Mouse (Mus musculus): ENCODE results near the gene Orc2. TPM values are rescaled to one million over a fixed set of nuclear protein-coding genes. Genes with fewer than 3 reads are reported as not detected.

Orc2 gene
- 33.6 and 39.8 TPM in 2 replicates for polyA plus RNA-seq (2016; fragmentation: Nextera tagmentation; extraction: Ambion mirVana)

GRCm38 (mm10) chr1:58504577-58505254, at the start of gene Orc2:
Gene Orc2, minus strand, starts transcription at chr1:58505109.
- DNase-seq (ENCODE audit: low spot score), result peak; percentile 97
- Histone ChIP-seq H3K4me1 (peaks cover 9% of the 10 kb centered on the region; the same call in 1 of the 2 replicates), H3K9me3 (peaks cover 21% of the 10 kb centered on the region), H3K36me3 (peaks cover 30% of the 10 kb centered on the region), H3K27ac (peak within 1 kb of the TSS; percentile 93), H3K27me3 (ENCODE audit: insufficient read depth, poor library complexity, severe bottlenecking) (no peaks in the 10 kb centered on the region), H3K4me3 (peak within 1 kb of the TSS; percentile 82)
- WGBS, result under 1% methylated on average over 64 of the region's 64 CpGs

GRCm38 (mm10) chr1:58541386-58541785, 36.5 kb upstream of the Orc2 start:
- 86% methylated on average over 1 of the region's 1 CpGs for WGBS
- no peaks in the 10 kb centered on the region for H3K27me3 ChIP-seq (ENCODE audit: insufficient read depth, poor library complexity, severe bottlenecking)
- H3K27ac ChIP-seq, result no peak overlapping the region
- H3K4me3 ChIP-seq, result no peak overlapping the region
- no peaks in the 10 kb centered on the region for H3K4me1 ChIP-seq
- no peak for DNase-seq (ENCODE audit: low spot score)
- H3K9me3 ChIP-seq, result no peaks in the 10 kb centered on the region
- peaks cover 50% of the 10 kb centered on the region for H3K36me3 ChIP-seq

DNA sequence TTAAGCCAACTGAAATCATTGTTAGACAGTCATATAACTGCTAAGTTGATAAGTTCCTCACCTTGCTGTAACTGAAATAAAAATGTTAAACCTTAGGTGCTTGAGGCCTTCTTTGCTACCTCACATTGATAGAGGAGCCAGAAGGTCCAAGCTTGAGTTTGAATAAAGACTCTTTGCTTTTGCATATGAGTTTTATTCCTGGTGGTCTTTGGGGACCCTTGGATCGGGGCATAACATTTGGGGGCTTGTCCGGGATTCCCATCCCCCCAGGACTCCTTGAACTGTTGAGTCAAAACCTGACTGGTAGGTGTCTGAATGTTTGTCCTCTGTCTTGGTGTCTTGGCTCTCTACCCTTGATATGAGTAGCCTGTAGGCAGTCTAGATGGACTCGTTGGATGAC, 2.3 kb upstream of the Orc2 start:
- Histone ChIP-seq H3K4me1 (peaks cover 9% of the 10 kb centered on the region; the same call in 1 of the 2 replicates), H3K27me3 (ENCODE audit: insufficient read depth, poor library complexity, severe bottlenecking) (no peaks in the 10 kb centered on the region), H3K4me3 (no peak overlapping the region), H3K36me3 (peaks cover 20% of the 10 kb centered on the region), H3K27ac (no peak overlapping the region), H3K9me3 (peaks cover 21% of the 10 kb centered on the region)
- 95% methylated on average over 3 of the region's 3 CpGs for WGBS
- no peak for DNase-seq (ENCODE audit: low spot score)

DNA sequence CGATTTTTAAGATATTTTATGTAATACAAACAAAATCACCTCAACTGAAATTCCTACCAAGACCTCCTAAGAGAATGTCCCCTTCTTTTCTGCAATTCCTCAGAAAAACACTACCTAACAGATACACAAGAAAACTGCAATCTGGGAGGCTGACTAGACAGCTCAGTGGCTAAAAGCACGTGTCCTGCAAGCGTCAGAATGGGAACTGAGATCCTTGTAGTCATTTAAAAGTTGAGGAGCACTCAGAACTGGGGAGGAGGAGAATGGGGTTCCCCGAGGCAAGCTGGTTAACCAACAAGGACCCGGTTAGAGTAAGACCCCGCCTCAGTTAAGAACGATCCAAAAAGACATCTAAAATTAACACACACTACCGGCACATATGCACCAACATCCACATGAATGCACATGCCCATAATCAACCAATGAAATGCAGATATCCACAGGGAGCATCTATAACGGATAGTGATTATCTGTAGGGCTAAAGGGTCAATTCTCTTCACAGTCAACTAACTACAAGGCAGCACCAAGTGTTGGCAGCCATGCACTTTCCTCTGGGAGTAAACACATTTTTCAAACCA, 1.0 kb downstream of the Orc2 start:
- Histone ChIP-seq H3K27me3 (ENCODE audit: insufficient read depth, poor library complexity, severe bottlenecking) (no peaks in the 10 kb centered on the region), H3K9me3 (peaks cover 17% of the 10 kb centered on the region), H3K4me3 (peak overlapping the region; percentile 82), H3K27ac (peak overlapping the region; percentile 93), H3K36me3 (peaks cover 39% of the 10 kb centered on the region), H3K4me1 (peaks cover 9% of the 10 kb centered on the region; the same call in 1 of the 2 replicates)
- DNase-seq (ENCODE audit: low spot score), result no peak
- 27% methylated on average over 9 of the region's 9 CpGs for WGBS

DNA sequence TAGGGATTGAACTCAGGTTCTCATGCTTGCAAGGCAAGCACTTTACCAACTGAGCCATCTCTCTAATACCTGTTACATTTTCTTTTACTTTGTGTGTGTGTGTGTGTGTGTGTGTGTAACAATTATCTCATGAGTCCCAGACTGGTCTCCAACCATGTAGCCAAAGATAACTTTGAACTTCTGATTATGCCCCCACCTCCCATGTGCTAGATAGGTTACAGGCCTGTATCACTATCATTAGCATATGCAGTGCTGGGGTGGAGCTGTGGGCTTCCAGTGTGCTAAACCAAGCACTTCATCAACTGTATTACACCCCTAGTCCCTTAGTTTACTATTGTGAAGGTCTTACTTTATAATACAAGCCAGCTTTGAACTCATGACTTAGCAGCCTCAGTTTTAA, 1.8 kb downstream of the Orc2 start:
- no peak for DNase-seq (ENCODE audit: low spot score)
- H3K36me3 ChIP-seq, result peaks cover 42% of the 10 kb centered on the region
- H3K27me3 ChIP-seq (ENCODE audit: insufficient read depth, poor library complexity, severe bottlenecking), result no peaks in the 10 kb centered on the region
- peaks cover 10% of the 10 kb centered on the region for H3K9me3 ChIP-seq
- H3K4me3 ChIP-seq, result peak overlapping the region; percentile 82; the same call in 1 of the 2 replicates
- H3K27ac ChIP-seq, result no peak overlapping the region
- H3K4me1 ChIP-seq, result peaks cover 9% of the 10 kb centered on the region; the same call in 1 of the 2 replicates

DNA sequence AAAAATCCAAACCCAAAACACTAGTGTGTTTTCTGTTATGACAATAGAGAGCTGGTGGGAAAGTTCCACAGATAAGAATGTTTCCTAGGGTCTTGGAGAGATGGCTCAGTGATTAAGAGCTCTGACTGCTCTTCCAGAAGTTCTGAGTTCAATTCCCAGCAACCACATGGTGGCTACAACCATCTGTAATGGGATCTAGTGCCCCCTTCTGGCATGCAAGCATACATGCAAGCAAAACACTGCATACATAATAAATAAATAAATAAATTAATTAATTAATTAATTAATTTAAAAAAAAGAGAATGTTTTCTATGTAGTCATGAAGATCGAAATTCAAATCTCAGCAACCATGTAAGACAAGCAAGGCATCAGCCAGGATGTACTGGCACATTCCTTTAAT, 6.2 kb downstream of the Orc2 start:
- no peak overlapping the region for H3K27ac ChIP-seq
- 97% methylated on average over 1 of the region's 1 CpGs for WGBS
- peaks cover 60% of the 10 kb centered on the region for H3K36me3 ChIP-seq
- no peaks in the 10 kb centered on the region for H3K27me3 ChIP-seq (ENCODE audit: insufficient read depth, poor library complexity, severe bottlenecking)
- no peak for DNase-seq (ENCODE audit: low spot score)
- H3K4me1 ChIP-seq, result peaks cover 7% of the 10 kb centered on the region; the same call in 1 of the 2 replicates
- no peaks in the 10 kb centered on the region for H3K9me3 ChIP-seq
- H3K4me3 ChIP-seq, result no peak overlapping the region

GRCm38 (mm10) chr1:58497678-58498077, 7.2 kb downstream of the Orc2 start:
- no peaks in the 10 kb centered on the region for H3K4me1 ChIP-seq
- H3K4me3 ChIP-seq, result no peak overlapping the region
- no peaks in the 10 kb centered on the region for H3K27me3 ChIP-seq (ENCODE audit: insufficient read depth, poor library complexity, severe bottlenecking)
- H3K27ac ChIP-seq, result no peak overlapping the region
- H3K36me3 ChIP-seq, result peaks cover 70% of the 10 kb centered on the region
- 90% methylated on average over 4 of the region's 4 CpGs for WGBS
- DNase-seq (ENCODE audit: low spot score), result no peak
- no peaks in the 10 kb centered on the region for H3K9me3 ChIP-seq

GRCm38 (mm10) chr1:58495603-58496002, 9.3 kb downstream of the Orc2 start:
- H3K36me3 ChIP-seq, result peaks cover 90% of the 10 kb centered on the region
- DNase-seq (ENCODE audit: low spot score), result no peak
- no peaks in the 10 kb centered on the region for H3K27me3 ChIP-seq (ENCODE audit: insufficient read depth, poor library complexity, severe bottlenecking)
- no peaks in the 10 kb centered on the region for H3K9me3 ChIP-seq
- H3K4me3 ChIP-seq, result no peak overlapping the region
- no peak overlapping the region for H3K27ac ChIP-seq
- no peaks in the 10 kb centered on the region for H3K4me1 ChIP-seq
- 92% methylated on average over 6 of the region's 6 CpGs for WGBS

- no peaks in the 10 kb centered on the region for H3K4me1 ChIP-seq
- H3K36me3 ChIP-seq, result peaks cover 83% of the 10 kb centered on the region
- no peak overlapping the region for H3K27ac ChIP-seq
- no peaks in the 10 kb centered on the region for H3K27me3 ChIP-seq (ENCODE audit: insufficient read depth, poor library complexity, severe bottlenecking)
- no peaks in the 10 kb centered on the region for H3K9me3 ChIP-seq
- no peak overlapping the region for H3K4me3 ChIP-seq
- no peak for DNase-seq (ENCODE audit: low spot score)
- WGBS, result 94% methylated on average over 4 of the region's 4 CpGs
These were observed 22.3 kb downstream of the Orc2 start for GRCm38 (mm10) chr1:58482647-58483046.

- H3K4me1 ChIP-seq, result no peaks in the 10 kb centered on the region
- peaks cover 88% of the 10 kb centered on the region for H3K36me3 ChIP-seq
- 94% methylated on average over 8 of the region's 8 CpGs for WGBS
- no peaks in the 10 kb centered on the region for H3K9me3 ChIP-seq
- no peak for DNase-seq (ENCODE audit: low spot score)
- H3K27ac ChIP-seq, result no peak overlapping the region
- no peak overlapping the region for H3K4me3 ChIP-seq
- H3K27me3 ChIP-seq (ENCODE audit: insufficient read depth, poor library complexity, severe bottlenecking), result no peaks in the 10 kb centered on the region
These were observed 29.2 kb downstream of the Orc2 start for GRCm38 (mm10) chr1:58475662-58476061.

DNA sequence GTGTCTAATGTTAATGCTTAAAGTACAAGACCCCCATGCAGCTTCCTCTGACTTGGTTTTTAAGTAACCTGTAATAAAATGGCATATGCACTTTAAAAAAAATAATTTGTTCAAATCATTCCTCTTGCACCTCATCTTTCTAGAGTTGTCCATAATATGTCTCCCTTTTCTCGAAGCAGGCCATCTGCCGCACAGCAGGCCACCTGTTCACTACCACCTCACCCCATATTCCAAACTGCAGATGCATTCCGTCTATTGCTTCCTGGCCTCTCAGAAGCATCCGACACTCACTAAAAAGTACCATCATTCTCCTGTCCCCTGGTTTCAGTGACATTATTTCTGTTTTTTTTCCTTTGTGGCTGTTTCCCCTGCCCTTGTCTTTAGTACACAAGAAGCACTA, 39.3 kb downstream of the Orc2 start:
- H3K9me3 ChIP-seq, result no peaks in the 10 kb centered on the region
- DNase-seq (ENCODE audit: low spot score), result no peak
- H3K36me3 ChIP-seq, result peaks cover 91% of the 10 kb centered on the region
- H3K4me3 ChIP-seq, result no peak overlapping the region
- no peak overlapping the region for H3K27ac ChIP-seq
- no peaks in the 10 kb centered on the region for H3K27me3 ChIP-seq (ENCODE audit: insufficient read depth, poor library complexity, severe bottlenecking)
- H3K4me1 ChIP-seq, result no peaks in the 10 kb centered on the region
- 96% methylated on average over 4 of the region's 4 CpGs for WGBS

DNA sequence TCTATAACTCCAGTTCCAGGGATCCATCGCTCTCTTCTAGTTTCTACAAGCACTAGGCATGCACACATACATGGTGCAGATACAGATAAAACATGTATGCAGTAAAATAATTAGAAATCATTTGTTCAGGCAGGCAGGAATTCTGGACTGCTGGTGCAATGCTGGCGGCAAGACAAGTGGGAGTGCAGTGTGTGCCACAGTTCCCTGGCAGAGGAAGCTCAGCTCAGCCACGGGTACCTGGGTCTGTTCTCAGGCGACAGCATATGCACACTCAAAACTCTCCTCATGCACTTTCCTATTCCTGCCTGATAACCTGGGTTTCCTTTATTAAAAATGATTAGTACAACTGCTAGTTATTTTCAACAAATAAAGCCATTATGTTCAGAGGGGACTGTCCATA, 39.9 kb downstream of the Orc2 start:
- H3K4me3 ChIP-seq, result no peak overlapping the region
- H3K9me3 ChIP-seq, result no peaks in the 10 kb centered on the region
- WGBS, result 88% methylated on average over 4 of the region's 4 CpGs
- no peak overlapping the region for H3K27ac ChIP-seq
- peaks cover 91% of the 10 kb centered on the region for H3K36me3 ChIP-seq
- H3K4me1 ChIP-seq, result no peaks in the 10 kb centered on the region
- DNase-seq (ENCODE audit: low spot score), result no peak
- H3K27me3 ChIP-seq (ENCODE audit: insufficient read depth, poor library complexity, severe bottlenecking), result no peaks in the 10 kb centered on the region

GRCm38 (mm10) chr1:58463935-58464334, 41.0 kb downstream of the Orc2 start:
- Histone ChIP-seq H3K9me3 (no peaks in the 10 kb centered on the region), H3K27me3 (ENCODE audit: insufficient read depth, poor library complexity, severe bottlenecking) (no peaks in the 10 kb centered on the region), H3K4me1 (no peaks in the 10 kb centered on the region), H3K36me3 (peaks cover 91% of the 10 kb centered on the region), H3K27ac (no peak overlapping the region), H3K4me3 (no peak overlapping the region)
- DNase-seq (ENCODE audit: low spot score), result no peak
- WGBS, result 85% methylated on average over 2 of the region's 2 CpGs

Measured in heart, embryonic 10.5 days (tissue).